Mouse (Mus musculus): Measurements from ENCODE around the gene Ints3.

Ints3 gene

GRCm38 (mm10) chr3:90445417-90446200 is 12.2 kb upstream of the Ints3 start:
- DNase-seq (ENCODE audit: low spot score) = no peak

- DNase-seq (ENCODE audit: low spot score) = no peak
Observed at GRCm38 (mm10) chr3:90443977-90444376, 10.6 kb upstream of the Ints3 start.

DNA sequence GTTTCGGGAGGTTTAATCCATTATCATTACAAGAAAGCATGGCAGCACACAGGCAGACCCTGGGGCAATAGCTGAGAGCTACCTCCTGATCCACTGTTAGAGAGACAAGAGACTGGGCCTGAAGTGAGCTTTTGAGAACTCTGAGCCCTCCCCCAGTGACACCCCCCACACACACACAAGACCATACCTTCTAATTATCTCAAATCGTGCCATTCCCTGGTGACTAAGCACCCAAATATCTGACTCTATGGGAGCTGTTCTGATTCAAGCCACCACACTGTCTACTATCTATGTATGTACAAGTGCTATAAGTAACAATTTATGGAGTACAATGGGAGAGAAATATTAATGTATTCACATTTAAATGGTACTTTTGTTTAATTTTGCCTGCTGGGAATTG is 7.3 kb upstream of the Ints3 start:
- no peak for DNase-seq (ENCODE audit: low spot score)

GRCm38 (mm10) chr3:90437131-90437530 is 3.7 kb upstream of the Ints3 start:
- no peak for DNase-seq (ENCODE audit: low spot score)

GRCm38 (mm10) chr3:90434073-90434730 is 780 bp upstream of the Ints3 start:
- DNase-seq (ENCODE audit: low spot score) = no peak

- no peak for DNase-seq (ENCODE audit: low spot score)
Observed at GRCm38 (mm10) chr3:90432811-90433219, 607 bp downstream of the Ints3 start.

DNA sequence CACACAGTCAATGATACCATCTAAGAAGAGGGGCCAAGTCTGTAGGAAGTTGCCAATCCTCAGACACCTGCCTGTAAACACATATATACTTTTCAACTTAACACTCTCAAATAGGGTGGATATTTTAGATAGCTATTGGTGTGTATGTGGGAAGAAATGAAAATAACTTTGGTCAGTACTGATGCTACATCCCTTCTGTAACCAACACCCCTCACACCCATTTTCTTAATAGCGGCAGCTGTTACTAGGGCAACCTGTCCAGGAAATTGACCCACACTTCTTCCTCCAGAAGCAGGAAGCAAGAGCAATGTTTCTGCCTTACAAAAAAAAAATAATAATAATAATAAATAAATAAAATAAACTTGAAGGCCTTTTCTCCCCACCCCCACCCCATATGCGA is 1.1 kb downstream of the Ints3 start:
- DNase-seq (ENCODE audit: low spot score) = no peak

DNA sequence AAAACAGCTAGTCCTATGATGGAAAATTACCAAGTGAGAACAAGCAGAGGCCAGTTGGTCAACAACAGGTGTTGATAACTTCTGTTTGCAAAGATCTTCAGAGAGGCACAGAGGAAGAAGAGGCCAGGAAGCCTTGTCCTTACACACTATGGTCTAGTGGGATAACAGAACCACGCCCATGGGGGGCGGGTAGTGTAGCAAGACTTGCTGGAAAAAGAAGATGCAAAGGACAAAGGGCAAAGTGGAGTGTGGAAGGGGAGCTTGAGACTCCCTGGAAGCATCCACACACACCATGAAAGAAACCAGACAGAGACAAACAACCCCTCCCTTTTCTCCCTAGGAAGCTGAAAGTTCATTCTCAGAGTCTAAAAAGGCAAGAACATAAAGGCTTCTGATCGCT is 3.8 kb downstream of the Ints3 start:
- no peak for DNase-seq (ENCODE audit: low spot score)

DNA sequence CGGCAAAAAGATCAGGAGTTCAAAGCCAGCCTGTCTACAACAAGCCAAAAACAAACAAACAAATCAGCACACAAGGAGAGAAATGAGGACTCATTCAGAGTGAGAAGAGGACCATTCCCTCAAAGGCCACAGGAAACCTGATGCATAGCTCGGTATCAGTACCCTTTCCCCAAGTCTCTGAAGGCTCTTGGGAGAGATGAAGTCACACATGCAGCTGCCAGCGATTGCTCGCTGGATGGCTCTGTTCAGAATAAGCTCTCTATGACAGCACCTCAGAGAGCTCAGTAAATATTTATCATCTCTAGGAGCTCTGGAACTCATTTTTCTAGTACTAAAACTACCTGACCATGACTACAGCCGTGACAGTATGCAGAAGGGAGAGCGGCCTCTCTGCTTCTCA is 5.2 kb downstream of the Ints3 start:
- DNase-seq (ENCODE audit: low spot score) = no peak

DNA sequence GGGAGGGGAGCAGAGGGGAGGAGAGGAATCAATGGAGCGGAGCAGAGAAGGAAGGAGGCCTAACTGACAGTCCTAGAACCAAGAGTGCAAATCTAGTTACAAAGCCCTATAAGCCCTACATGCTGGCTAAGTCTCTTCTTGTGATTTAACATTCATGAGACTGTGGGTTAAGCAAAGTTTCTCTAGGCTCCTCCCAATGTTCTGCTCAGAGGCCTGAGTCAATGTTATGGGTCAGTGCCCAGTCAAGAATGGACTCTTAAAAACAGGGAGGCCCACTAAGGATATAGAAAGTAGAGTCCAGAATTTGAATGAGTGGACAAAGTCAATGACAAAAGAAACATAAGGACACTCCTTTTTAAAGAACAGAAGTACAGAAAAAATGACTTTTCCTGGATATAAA is 5.8 kb downstream of the Ints3 start:
- DNase-seq (ENCODE audit: low spot score) = no peak

GRCm38 (mm10) chr3:90425499-90425898 is 7.9 kb downstream of the Ints3 start:
- no peak for DNase-seq (ENCODE audit: low spot score)

DNA sequence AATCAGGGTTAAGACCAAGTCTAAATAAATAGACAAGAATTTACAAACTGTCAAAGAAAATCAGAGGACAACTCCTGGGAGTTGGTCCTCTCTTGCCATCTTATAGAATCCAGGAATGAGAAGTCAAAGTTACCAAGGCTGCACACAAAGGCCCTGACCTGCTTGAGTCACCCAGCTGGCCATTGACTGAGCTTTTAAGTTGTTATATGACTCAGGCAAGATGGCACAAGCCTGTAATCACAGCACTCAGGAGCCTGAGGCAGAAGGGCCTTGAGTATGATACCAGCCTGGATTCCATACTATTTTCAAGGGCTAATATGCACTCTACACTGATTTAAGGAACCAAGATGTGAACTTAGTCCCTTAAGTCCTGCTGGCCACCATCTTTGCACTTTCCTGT is 9.9 kb downstream of the Ints3 start:
- DNase-seq (ENCODE audit: low spot score) = no peak

GRCm38 (mm10) chr3:90420696-90421095 is 12.7 kb downstream of the Ints3 start:
- DNase-seq (ENCODE audit: low spot score) = no peak

DNA sequence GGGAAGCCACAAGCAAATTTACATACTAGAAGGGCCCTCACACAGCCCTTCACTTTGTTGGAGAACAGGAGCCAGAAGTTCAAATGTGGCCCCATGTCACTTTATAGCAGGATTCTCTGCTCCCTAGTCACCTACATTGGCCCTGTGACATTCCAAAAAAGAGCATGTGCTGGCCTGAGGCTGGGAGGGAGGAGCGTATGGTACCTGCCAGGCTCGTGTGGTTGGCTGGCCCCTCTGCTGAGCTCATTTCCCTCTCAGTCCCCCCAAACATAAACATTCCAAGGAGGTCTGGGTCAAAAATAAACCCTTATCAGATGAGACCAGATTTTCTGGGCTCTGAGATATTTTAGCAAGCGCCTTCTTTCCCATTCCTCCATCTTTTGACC is 20.4 kb downstream of the Ints3 start:
- DNase-seq (ENCODE audit: low spot score) = no peak

DNA sequence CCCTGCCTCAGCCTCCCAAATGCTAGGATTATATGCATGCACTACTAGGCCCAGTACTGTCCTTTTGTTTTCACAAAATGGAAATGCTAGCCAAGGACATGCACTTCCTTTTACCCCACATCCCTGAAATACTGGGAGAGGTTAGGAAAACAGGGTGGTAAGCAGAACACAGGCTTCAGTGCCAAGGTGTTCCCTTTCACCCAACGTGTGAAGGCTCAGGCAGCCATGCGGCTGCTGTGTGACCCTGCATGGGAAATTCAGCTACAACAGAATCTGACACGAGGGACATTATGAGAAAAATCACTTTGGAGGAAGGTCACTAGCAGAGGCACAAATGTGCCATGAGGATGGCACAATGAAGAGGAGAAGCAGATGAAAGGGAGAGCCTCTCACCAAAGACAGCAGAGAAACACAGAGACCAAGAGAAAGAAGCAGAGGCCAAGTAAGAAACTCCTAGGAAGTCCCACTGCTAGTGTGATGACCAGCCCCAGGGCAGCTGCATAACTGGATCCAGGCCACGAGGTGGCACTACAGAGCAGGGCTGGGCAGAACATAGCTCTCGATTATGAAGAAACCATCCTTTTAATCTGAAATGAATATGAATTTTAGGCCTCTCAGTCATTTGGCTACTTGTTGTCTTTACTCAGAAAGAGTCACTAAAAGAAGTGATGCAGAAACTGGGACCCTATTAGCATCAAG is 21.0 kb downstream of the Ints3 start:
- peak; percentile 35 for DNase-seq (ENCODE audit: low spot score)

DNA sequence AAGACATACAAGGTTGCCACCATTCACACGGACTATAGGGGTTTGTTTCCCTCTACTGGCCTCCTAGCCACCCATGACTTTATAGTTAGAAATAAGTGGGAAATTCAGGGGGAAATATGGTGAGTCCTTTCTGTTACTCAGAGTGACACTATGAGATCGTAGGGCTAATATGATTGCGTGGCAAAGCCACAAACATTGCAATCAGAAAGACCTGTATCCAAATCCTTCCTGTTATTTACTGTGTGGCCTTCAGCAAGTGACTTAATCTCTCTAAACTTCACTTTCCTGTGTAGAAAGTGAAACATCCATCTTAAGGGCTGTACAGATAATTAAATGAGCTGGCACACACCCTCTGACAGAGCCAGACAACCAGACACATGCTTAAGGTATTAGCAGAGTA is 24.7 kb downstream of the Ints3 start:
- no peak for DNase-seq (ENCODE audit: low spot score)

GRCm38 (mm10) chr3:90406414-90406813 is 27.0 kb downstream of the Ints3 start:
- DNase-seq (ENCODE audit: low spot score) = no peak

GRCm38 (mm10) chr3:90404609-90405008 is 28.8 kb downstream of the Ints3 start:
- no peak for DNase-seq (ENCODE audit: low spot score)

DNA sequence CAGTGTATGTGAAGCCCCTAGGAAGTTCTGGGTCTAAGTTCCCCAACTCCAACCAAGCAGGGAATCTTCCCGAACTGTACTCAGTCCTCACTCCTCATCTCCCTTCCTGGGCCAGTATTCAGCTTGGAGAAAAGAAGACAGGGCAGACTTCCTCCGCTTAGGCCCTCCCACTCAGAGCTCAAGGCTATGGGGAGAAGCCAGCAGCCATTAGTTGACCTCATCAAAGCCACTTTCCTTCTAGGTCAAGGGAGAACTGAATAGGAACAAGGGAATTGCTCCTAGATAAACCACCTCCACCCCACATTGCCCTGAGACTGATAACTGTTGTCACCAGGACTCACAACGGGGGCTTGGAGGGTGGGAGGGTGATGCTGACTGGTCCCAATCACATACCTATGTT is 29.3 kb downstream of the Ints3 start:
- no peak for DNase-seq (ENCODE audit: low spot score)

DNA sequence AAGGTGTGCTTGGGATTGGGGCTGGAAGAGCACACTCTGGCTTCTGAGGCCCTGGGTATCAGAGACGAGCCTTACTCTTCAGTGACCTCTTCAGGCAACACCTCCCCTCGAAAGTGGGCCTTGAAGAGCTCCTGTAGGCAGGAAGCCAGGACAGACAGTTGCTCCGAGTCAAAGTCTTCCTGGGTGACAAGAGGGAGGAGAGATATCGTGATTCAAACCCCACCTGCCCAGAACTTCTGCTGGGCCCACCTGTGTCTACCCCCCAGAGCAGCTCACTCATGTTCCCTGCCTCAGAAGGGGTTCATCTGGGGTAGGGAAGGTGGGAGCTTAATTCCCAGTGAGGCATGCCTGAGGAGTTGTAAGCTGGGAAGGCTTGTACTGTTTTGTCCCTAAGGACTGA is 32.4 kb downstream of the Ints3 start:
- DNase-seq (ENCODE audit: low spot score) = no peak

GRCm38 (mm10) chr3:90395629-90396028 is 37.8 kb downstream of the Ints3 start:
- DNase-seq (ENCODE audit: low spot score) = no peak

GRCm38 (mm10) chr3:90392661-90393060 is 40.8 kb downstream of the Ints3 start:
- no peak for DNase-seq (ENCODE audit: low spot score)

GRCm38 (mm10) chr3:90391941-90392340 is 41.5 kb downstream of the Ints3 start:
- no peak for DNase-seq (ENCODE audit: low spot score)

All from spleen, adult 12 weeks (tissue).